Mouse (Mus musculus) regulatory T cell (primary cell): ENCODE data around the gene Wdr25.

Experiments
- in situ Hi-C: fragments of 300-600 bp; cut with MboI, MseI; formaldehyde crosslinking; loops from one replicate; pipeline ENCODE4 v1.15.1; 2025; ENCODE audit warnings: high pct_unique_total_duplicates

The Wdr25 gene

GRCm38 (mm10) chr12:108894432-108894816, 993 bp downstream of the Wdr25 start:
- in situ Hi-C loops, result no loop called here

- in situ Hi-C loops, result loop anchor here (5.0 kb wide), 1 partner anchor 501 kb away; no protein-coding TSS in a partner anchor
Observed at GRCm38 (mm10) chr12:108896006-108896405, 2.6 kb downstream of the Wdr25 start.

- in situ Hi-C loops, result no loop called here
Observed at GRCm38 (mm10) chr12:108901346-108901745, 7.9 kb downstream of the Wdr25 start.

GRCm38 (mm10) chr12:108902940-108903339, 9.5 kb downstream of the Wdr25 start:
- in situ Hi-C loops, result no loop called here

- in situ Hi-C loops, result no loop called here
Observed at GRCm38 (mm10) chr12:108903600-108904275, 10.3 kb downstream of the Wdr25 start.

- in situ Hi-C loops, result no loop called here
Observed at GRCm38 (mm10) chr12:108904276-108904653, 10.8 kb downstream of the Wdr25 start.

GRCm38 (mm10) chr12:108905620-108906302, 12.3 kb downstream of the Wdr25 start:
- in situ Hi-C loops, result no loop called here

GRCm38 (mm10) chr12:108906398-108906797, 13.0 kb downstream of the Wdr25 start:
- in situ Hi-C loops, result no loop called here

GRCm38 (mm10) chr12:108909846-108910433, 16.5 kb downstream of the Wdr25 start:
- in situ Hi-C loops, result no loop called here

- in situ Hi-C loops, result no loop called here
Observed at GRCm38 (mm10) chr12:108912442-108912841, 19.0 kb downstream of the Wdr25 start.

GRCm38 (mm10) chr12:108914198-108914597, 20.8 kb downstream of the Wdr25 start:
- in situ Hi-C loops, result no loop called here

- in situ Hi-C loops, result no loop called here
Observed at GRCm38 (mm10) chr12:108914709-108915340, 21.4 kb downstream of the Wdr25 start.

GRCm38 (mm10) chr12:108915893-108916292, 22.5 kb downstream of the Wdr25 start:
- in situ Hi-C loops, result no loop called here

- in situ Hi-C loops, result no loop called here
Observed at GRCm38 (mm10) chr12:108916447-108917042, 23.1 kb downstream of the Wdr25 start.

- in situ Hi-C loops, result no loop called here
Observed at GRCm38 (mm10) chr12:108917509-108917908, 24.1 kb downstream of the Wdr25 start.

- in situ Hi-C loops, result no loop called here
Observed at GRCm38 (mm10) chr12:108918753-108919152, 25.3 kb downstream of the Wdr25 start.

GRCm38 (mm10) chr12:108926606-108927111, 33.2 kb downstream of the Wdr25 start:
- in situ Hi-C loops, result no loop called here

- in situ Hi-C loops, result no loop called here
Observed at GRCm38 (mm10) chr12:108928249-108928648, 34.8 kb downstream of the Wdr25 start.

- in situ Hi-C loops, result no loop called here
Observed at GRCm38 (mm10) chr12:108929475-108929874, 36.0 kb downstream of the Wdr25 start.

- in situ Hi-C loops, result no loop called here
Observed at GRCm38 (mm10) chr12:108931341-108932053, 38.1 kb downstream of the Wdr25 start.

- in situ Hi-C loops, result no loop called here
Observed at GRCm38 (mm10) chr12:108932113-108932512, 38.7 kb downstream of the Wdr25 start.
